Mouse (Mus musculus): ENCODE data around the gene Tomm7. TPM values are rescaled to one million over a fixed set of nuclear protein-coding genes. Genes with fewer than 3 reads are reported as not detected.
A peak's percentile ranks its signal among the peaks of the same experiment; 100 is the strongest.
"Not testable (repeated sequence)": the region's sequence is repeated elsewhere in the genome, so short reads cannot be mapped to it uniquely, and the experiment has no call there.

The Tomm7 gene
- total RNA-seq, 2 experiments from 2014 or later = 81.1 to 82.1 TPM

DNA sequence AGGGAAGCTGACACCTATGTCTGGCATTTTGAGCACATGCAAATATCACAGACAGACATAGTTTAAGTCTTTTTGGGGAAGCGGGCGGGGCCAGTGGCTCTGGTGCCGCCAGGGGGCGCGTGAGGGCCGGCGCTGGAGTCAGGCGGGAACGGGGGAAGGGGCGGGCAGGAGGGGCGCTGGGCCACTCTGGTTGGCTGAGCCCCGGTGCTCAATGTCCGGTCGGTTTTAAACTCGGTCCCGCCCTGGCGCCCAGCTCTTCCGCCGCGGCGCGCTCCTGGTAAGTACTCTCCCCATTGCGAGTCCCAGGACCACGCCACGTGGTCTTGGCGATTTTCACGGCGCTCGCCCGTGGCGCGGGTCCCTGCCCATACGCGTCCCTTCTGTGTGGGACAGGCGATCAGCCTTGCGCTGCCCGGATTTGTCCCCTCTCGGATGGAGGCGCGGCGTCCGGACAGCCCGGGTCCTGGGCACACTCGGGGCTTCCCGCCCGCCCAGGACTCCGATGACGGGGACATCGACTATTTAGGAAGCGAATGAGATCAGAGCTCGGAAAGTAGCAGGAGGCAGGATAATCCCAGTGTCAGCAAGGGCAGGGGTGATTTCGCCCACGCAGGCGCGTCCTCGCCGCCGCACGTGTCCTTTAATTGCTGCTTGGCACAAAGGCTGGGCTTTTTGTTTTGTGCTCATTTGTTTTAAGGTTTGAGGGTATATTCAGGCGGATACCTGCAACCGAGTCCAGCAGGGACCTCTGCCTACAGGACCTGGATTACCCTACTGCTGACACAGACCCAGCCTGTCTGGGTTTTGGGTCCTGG lies 6.6 kb upstream of the Tomm7 start:
- TF ChIP-seq CTCF (IDR thresholded peaks at IDR 0.05) = peak; percentile 77
- Histone ChIP-seq H3K4me3 (peak overlapping the region; percentile 72), H3K27ac (peak overlapping the region; percentile 59; the same call in 1 of the 2 replicates)
- peak; percentile 88 to 92 for DNase-seq (ENCODE audit: extremely low spot score in 1 of 2, low spot score in 2 of 2)
- intact Hi-C loops (cut with DNase I) = loop anchor here (2.0 kb wide), 1 partner anchor 228 kb away; no protein-coding TSS in a partner anchor

DNA sequence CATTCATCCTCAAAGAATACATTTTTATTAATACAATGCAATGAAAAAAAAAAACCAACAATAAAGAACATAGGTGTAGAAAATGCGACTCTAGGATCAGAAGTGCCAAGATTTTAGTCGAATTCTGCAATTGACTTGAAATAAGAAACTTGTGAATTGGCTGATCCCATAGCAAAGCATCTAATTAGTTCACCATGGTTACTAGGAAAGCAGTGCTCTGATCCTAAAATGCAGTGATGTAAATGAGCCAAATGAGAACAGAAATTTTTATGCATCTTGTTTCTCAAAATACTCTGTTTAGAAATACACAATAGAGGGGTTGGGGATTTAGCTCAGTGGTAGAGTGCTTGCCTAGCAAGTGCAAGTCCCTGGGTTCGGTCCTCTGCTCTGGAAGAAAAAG lies 1.2 kb upstream of the Tomm7 start:
- no peak for DNase-seq (ENCODE audit: extremely low spot score in 1 of 2, low spot score in 2 of 2)
- no peak overlapping the region for H3K4me3 ChIP-seq
- no peak for TF ChIP-seq CTCF (IDR thresholded peaks at IDR 0.05)
- H3K27ac ChIP-seq = no peak overlapping the region; the same call in 1 of the 2 replicates
- intact Hi-C loops (cut with DNase I) = no loop called here

DNA sequence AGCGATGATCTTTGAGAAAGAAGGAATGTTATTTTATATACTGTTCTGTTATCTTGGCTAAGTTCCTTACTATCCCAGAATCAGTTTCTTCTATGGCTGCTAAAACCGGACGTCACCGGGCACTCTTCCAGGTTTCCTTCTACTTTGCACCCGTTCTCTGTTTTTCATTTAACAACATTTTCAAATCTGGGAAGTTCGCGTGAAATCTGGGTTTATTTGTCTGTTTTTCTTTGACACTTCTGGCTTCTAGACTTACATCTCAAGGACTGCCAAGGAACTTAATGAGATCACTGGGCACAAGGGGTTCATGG lies 525 bp upstream of the Tomm7 start:
- intact Hi-C loops (cut with DNase I) = no loop called here
- TF ChIP-seq CTCF (IDR thresholded peaks at IDR 0.05) = no peak
- Histone ChIP-seq H3K4me3 (peak overlapping the region; percentile 91), H3K27ac (peak overlapping the region; percentile 94)
- DNase-seq (ENCODE audit: extremely low spot score in 1 of 2, low spot score in 2 of 2) = no peak

GRCm38 (mm10) chr5:23838158-23838557 lies 5.8 kb downstream of the Tomm7 start:
- intact Hi-C loops (cut with DNase I) = no loop called here

GRCm38 (mm10) chr5:23835691-23836090 lies 8.3 kb downstream of the Tomm7 start:
- intact Hi-C loops (cut with DNase I); H3K27ac ChIP-seq; DNase-seq (ENCODE audit: extremely low spot score in 1 of 2, low spot score in 2 of 2); H3K4me3 ChIP-seq: not testable (repeated sequence)

More at GRCm38 (mm10) chr5:23838158-23838557, 5.8 kb downstream of the Tomm7 start:
- no peak for DNase-seq (ENCODE audit: extremely low spot score in 1 of 2, low spot score in 2 of 2)
- TF ChIP-seq CTCF (IDR thresholded peaks at IDR 0.05) = no peak
- H3K4me3 ChIP-seq = no peak overlapping the region
- no peak overlapping the region for H3K27ac ChIP-seq

- no peak for TF ChIP-seq CTCF (IDR thresholded peaks at IDR 0.05)
- no peak overlapping the region for H3K4me3 ChIP-seq
- DNase-seq (ENCODE audit: extremely low spot score in 1 of 2, low spot score in 2 of 2) = peak; percentile 30 to 34
- intact Hi-C loops (cut with DNase I) = no loop called here
- no peak overlapping the region for H3K27ac ChIP-seq
Observed at GRCm38 (mm10) chr5:23830897-23831752, 12.8 kb downstream of the Tomm7 start.

- intact Hi-C loops (cut with DNase I) = no loop called here
Observed at GRCm38 (mm10) chr5:23826321-23827004, 17.5 kb downstream of the Tomm7 start.

GRCm38 (mm10) chr5:23824171-23824733 lies 19.7 kb downstream of the Tomm7 start:
- TF ChIP-seq CTCF (IDR thresholded peaks at IDR 0.05) = no peak
- DNase-seq (ENCODE audit: extremely low spot score in 1 of 2, low spot score in 2 of 2) = no peak
- H3K27ac ChIP-seq = no peak overlapping the region
- intact Hi-C loops (cut with DNase I) = no loop called here
- H3K4me3 ChIP-seq = no peak overlapping the region

More at GRCm38 (mm10) chr5:23826321-23827004, 17.5 kb downstream of the Tomm7 start:
- TF ChIP-seq CTCF (IDR thresholded peaks at IDR 0.05) = peak; percentile 83
- H3K4me3 ChIP-seq = no peak overlapping the region
- DNase-seq (ENCODE audit: extremely low spot score in 1 of 2, low spot score in 2 of 2) = peak; percentile 26 to 59
- no peak overlapping the region for H3K27ac ChIP-seq

DNA sequence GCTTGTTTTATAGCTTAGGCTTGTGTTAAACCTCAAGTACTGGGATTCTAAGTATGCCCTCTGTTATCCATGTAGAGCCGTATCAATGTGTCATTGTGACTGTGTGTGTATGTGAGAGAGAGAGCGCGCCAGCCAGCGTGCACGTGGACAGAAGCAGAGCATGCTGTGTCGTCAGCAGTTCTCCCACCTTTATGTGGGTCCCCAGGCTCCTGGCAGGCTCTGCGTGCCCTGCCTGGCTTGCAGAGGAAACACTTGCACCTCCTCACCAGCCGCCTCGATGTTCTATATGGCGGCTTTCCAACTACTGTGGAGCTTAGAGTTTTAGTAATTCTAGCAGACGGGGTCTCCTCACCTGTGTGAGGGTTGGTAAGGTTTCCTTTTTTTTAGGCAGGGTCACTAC lies 21.7 kb downstream of the Tomm7 start:
- DNase-seq (ENCODE audit: extremely low spot score in 1 of 2, low spot score in 2 of 2) = no peak
- no peak for TF ChIP-seq CTCF (IDR thresholded peaks at IDR 0.05)
- Histone ChIP-seq H3K4me3 (no peak overlapping the region), H3K27ac (no peak overlapping the region)
- intact Hi-C loops (cut with DNase I) = no loop called here

DNA sequence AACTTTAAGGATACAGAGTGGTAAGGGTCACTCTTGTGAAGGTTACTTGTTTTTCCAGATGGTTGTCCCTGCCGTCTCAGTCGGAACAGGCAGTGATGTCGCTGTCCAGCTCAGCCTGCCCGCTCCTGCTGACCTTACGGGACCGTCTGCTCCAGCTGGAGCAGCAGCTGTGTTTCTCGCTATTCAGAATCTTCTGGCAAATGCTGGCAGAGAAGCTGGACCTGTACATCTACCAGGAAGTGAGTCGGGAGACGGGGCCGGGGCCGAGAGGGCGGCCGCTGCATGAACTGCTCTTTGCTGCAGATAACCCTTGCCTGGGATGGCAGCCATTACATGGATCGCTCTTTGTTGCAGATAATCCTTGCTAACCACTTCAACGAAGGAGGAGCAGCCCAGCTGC lies 27.3 kb downstream of the Tomm7 start:
- no peak for DNase-seq (ENCODE audit: extremely low spot score in 1 of 2, low spot score in 2 of 2)

GRCm38 (mm10) chr5:23814841-23815240 lies 29.1 kb downstream of the Tomm7 start:
- no peak overlapping the region for H3K4me3 ChIP-seq
- DNase-seq (ENCODE audit: extremely low spot score in 1 of 2, low spot score in 2 of 2) = no peak
- no peak for TF ChIP-seq CTCF (IDR thresholded peaks at IDR 0.05)
- no peak overlapping the region for H3K27ac ChIP-seq
- intact Hi-C loops (cut with DNase I) = no loop called here

More for the DNA sequence above, 27.3 kb downstream of the Tomm7 start:
- Histone ChIP-seq H3K27ac (no peak overlapping the region), H3K4me3 (no peak overlapping the region)
- no peak for TF ChIP-seq CTCF (IDR thresholded peaks at IDR 0.05)
- intact Hi-C loops (cut with DNase I) = no loop called here
